Mouse (Mus musculus) left cerebral cortex, adult 9 months (tissue): ENCODE data around the gene Rab13.

Experiments
- DNase-seq, 2 experiments: peaks; one replicate each; pipeline ENCODE4 v3.0.0; 2022; ENCODE audit warnings: low spot score in 2 of 2

The Rab13 gene

GRCm38 (mm10) chr3:90256731-90257530 is 43.4 kb downstream of the Rab13 start:
- no peak for DNase-seq

DNA sequence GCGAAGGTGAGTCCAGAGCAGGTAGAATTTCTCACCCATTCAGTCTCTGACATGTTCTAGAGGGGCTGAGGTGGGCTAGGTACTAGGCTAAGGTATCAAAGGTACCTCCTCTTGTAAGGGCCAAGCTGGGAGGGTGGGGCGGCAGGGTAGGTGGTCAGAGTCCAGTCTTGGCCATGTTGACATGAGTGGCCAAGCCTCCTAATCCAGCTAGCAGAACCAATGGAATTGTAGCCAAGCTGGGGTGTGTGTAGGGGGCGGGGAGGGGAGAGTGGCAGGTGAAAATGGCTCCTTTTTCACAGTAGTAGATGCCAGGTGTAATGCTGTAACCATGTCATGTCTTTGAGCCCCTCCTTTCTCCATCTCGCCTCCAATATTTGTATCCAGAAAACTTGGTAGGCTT is 45.0 kb downstream of the Rab13 start:
- DNase-seq: no peak

- DNase-seq: no peak
Observed at GRCm38 (mm10) chr3:90263121-90263771, 49.8 kb downstream of the Rab13 start.

DNA sequence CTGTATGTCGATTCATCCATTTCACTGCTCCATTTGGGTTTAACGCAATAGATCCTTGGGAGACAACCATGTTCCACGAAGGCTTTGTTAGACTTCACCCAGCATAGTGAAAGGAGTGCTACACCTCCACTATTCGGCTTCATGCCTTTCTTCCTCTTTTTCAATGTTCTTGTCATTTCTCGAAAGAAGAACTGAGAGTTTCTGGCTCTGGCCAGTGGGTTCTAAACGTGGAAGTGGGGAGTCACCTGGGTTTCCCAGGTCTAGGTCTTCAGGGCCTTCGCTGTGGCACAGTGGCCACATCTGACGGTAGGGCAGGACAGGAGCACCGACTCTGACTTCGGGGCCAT is 51.2 kb downstream of the Rab13 start:
- DNase-seq: no peak

GRCm38 (mm10) chr3:90265034-90265931 is 51.8 kb downstream of the Rab13 start, which contains the start of gene Dennd4b:
TSS of gene Dennd4b (plus strand) at chr3:90265185.
- peak; percentile 72 to 88 for DNase-seq

GRCm38 (mm10) chr3:90265932-90266741 is 52.6 kb downstream of the Rab13 start:
- no peak for DNase-seq

GRCm38 (mm10) chr3:90266901-90267775 is 53.6 kb downstream of the Rab13 start:
- DNase-seq: no peak

- no peak for DNase-seq
Observed at GRCm38 (mm10) chr3:90268190-90268589, 54.7 kb downstream of the Rab13 start.

DNA sequence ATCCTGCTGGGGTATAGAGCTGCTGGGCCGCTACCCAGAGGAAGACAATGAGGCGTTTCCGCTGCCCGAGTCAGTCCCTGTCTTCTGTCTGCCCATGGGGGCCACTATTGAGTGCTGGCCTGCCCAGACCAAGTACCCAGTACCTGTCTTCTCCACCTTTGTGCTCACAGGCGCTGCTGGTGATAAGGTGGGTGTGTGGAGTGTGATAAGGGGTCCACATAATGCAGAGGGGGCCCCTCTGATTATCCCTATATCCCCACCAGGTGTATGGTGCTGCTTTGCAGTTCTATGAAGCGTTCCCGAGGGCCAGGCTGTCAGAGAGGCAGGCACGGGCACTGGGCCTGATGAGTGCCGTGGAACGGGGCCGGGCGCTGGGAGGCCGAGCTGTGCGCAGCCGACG is 55.5 kb downstream of the Rab13 start:
- DNase-seq: no peak

DNA sequence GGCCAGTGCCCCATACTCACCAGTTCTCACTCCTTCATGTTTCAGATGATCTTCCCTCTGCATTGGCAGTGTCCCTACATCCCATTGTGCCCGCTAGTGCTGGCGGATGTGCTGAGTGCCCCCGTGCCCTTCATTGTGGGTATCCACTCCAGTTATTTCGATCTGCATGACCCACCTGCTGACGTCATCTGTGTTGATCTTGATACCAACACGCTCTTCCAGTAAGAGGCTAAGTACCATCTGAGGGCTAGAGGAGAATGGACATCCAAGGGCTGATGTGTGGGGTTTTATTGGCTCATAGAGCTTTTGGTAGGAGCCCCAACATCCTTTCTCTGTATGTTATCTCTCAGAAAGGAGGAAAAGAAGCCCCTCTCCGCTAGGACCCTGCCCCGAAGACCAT is 57.3 kb downstream of the Rab13 start:
- no peak for DNase-seq

DNA sequence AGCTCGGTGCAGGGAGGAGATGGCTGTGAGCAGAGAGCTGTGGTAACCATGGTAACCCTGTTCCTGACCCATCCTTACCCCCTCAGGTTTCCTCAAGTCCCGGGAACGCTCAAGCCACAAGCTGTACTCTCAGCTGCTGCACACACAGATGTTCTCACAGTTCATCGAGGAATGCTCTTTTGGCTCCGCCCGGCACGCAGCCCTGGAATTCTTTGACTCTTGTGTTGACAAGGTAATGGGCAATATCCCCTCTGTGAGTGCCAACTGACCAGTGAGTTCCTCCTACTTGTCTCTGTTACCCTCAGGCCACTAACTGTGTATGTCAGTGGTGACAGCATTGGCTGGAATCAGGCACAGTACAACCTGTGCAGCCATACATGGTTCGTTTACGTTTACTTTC is 58.7 kb downstream of the Rab13 start:
- DNase-seq: no peak

GRCm38 (mm10) chr3:90273855-90274254 is 60.4 kb downstream of the Rab13 start:
- no peak for DNase-seq

- DNase-seq: no peak
Observed at GRCm38 (mm10) chr3:90275286-90275685, 61.8 kb downstream of the Rab13 start.
